Mouse (Mus musculus) stomach, postnatal 0 days (tissue): ENCODE measurements around the gene Adad2. TPM values are rescaled to one million over a fixed set of nuclear protein-coding genes. Genes with fewer than 3 reads are reported as not detected.
A peak's percentile ranks its signal among the peaks of the same experiment; 100 is the strongest.

ENCODE experiments used
- ATAC-seq: fragments of 200-750 bp; cut with Nextera tagmentation; 2 replicates; pipeline ENCODE4 v1.8.0; 2017; ENCODE audit not compliant: low FRiP score, low TSS enrichment
- DNase-seq: peaks from one replicate; pipeline ENCODE4 v3.0.0-alpha.2; 2016; ENCODE audit warnings: low spot score
- H3K27ac ChIP-seq: fragments of 300-500 bp; sonication (generic); replicated peaks from 2 replicates; pipeline ENCODE4 v1.5.1; 2014; ENCODE audit warnings: mild to moderate bottlenecking, control low read depth
- H3K27me3 ChIP-seq: fragments of 300-500 bp; sonication (generic); 2 replicates; pipeline ENCODE4 v1.6.1; 2014; ENCODE audit warnings: low read length; ENCODE audit not compliant: control insufficient read depth, insufficient read depth
- H3K36me3 ChIP-seq: fragments of 300-500 bp; sonication (generic); 2 replicates; pipeline ENCODE4 v1.6.1; 2014; ENCODE audit warnings: low read length, mixed read lengths; ENCODE audit not compliant: control insufficient read depth, insufficient read depth
- H3K4me1 ChIP-seq: fragments of 300-500 bp; sonication (generic); replicated peaks from 2 replicates; pipeline ENCODE4 v1.6.1; 2014; ENCODE audit warnings: antibody characterized with exemption; ENCODE audit not compliant: control insufficient read depth, insufficient read depth
- H3K4me2 ChIP-seq: fragments of 300-500 bp; sonication (generic); replicated peaks from 2 replicates; pipeline ENCODE4 v1.6.1; 2014; ENCODE audit warnings: low read depth, mild to moderate bottlenecking, control low read depth, moderate library complexity
- H3K4me3 ChIP-seq: fragments of 300-500 bp; sonication (generic); 2 replicates; pipeline ENCODE4 v1.5.1; 2014; ENCODE audit warnings: low read depth, low read length, control low read depth
- H3K9ac ChIP-seq: fragments of 300-500 bp; sonication (generic); 2 replicates; pipeline ENCODE4 v1.6.1; 2014; ENCODE audit warnings: mild to moderate bottlenecking, low read length, control low read depth, mixed read lengths
- H3K9me3 ChIP-seq: fragments of 300-500 bp; sonication (generic); 2 replicates; pipeline ENCODE4 v1.6.1; 2016; ENCODE audit warnings: low read length; ENCODE audit not compliant: control insufficient read depth
- CTCF ChIP-seq: IDR thresholded peaks from 2 replicates; pipeline ENCODE4 v1.5.1; 2016; ENCODE audit warnings: antibody characterized with exemption, low read depth, mild to moderate bottlenecking, moderate library complexity
- EP300 ChIP-seq: optimal IDR thresholded peaks from 2 replicates; pipeline ENCODE3; 2016; ENCODE audit warnings: antibody characterized with exemption
- WGBS: fragments of 180-500 bp; shearing (Covaris S2); extraction: QIAGEN DNeasy Blood & Tissue Kit; methylation state at CpG from one replicate; pipeline ENCODE4 v1.1.7; 2014; 5-methylcytosine and 5-hydroxymethylcytosine counted together
- polyA plus RNA-seq: library from polyadenylated mRNA; unstranded; fragments of >200 nt; fragmentation: Nextera tagmentation; extraction: Ambion mirVana; gene quantifications from 2 replicates; pipeline ENCODE4 v1.2.1, GENCODE M21; 2015

Gene Adad2
- polyA plus RNA-seq, 1 experiment from 2014 or later, result not detected

GRCm38 (mm10) chr8:119603771-119604170, 8.8 kb upstream of the Adad2 start:
- Histone ChIP-seq H3K4me1 (no peaks in the 10 kb centered on the region), H3K4me3 (no peak overlapping the region), H3K27me3 (no peaks in the 10 kb centered on the region), H3K4me2 (peak overlapping the region; percentile 72), H3K27ac (no peak overlapping the region), H3K9me3 (no peaks in the 10 kb centered on the region), H3K36me3 (peaks cover 17% of the 10 kb centered on the region), H3K9ac (0 out of 2 replicates have a peak overlapping the region, but pooled peaks have one; percentile 77)
- TF ChIP-seq EP300 (no peak), CTCF (no peak)
- no peak for DNase-seq
- no peak for ATAC-seq
- 93% methylated on average over 4 of the region's 4 CpGs for WGBS

- Histone ChIP-seq H3K4me2 (peak overlapping the region; percentile 72), H3K9me3 (peaks cover 3% of the 10 kb centered on the region; the same call in 1 of the 2 replicates), H3K27ac (peak overlapping the region; percentile 70), H3K4me3 (peak overlapping the region; percentile 64), H3K9ac (peak overlapping the region; percentile 77), H3K27me3 (no peaks in the 10 kb centered on the region), H3K4me1 (no peaks in the 10 kb centered on the region), H3K36me3 (peaks cover 15% of the 10 kb centered on the region)
- TF ChIP-seq EP300 (no peak), CTCF (no peak)
- DNase-seq (no peak), ATAC-seq (peak; percentile 8; the same call in 1 of the 2 replicates)
- 27% methylated on average over 12 of the region's 12 CpGs for WGBS
These were observed 8.1 kb upstream of the Adad2 start for GRCm38 (mm10) chr8:119604398-119604803.

GRCm38 (mm10) chr8:119604996-119605395, 7.6 kb upstream of the Adad2 start, which contains the start of gene Taf1c:
Gene Taf1c (minus strand): TSS chr8:119605222.
- Histone ChIP-seq H3K27ac (peak within 1 kb of the TSS; percentile 70), H3K9ac (peak within 1 kb of the TSS; percentile 77), H3K36me3 (peaks cover 13% of the 10 kb centered on the region; the same call in 1 of the 2 replicates), H3K27me3 (no peaks in the 10 kb centered on the region), H3K4me1 (no peaks in the 10 kb centered on the region), H3K4me3 (peak within 1 kb of the TSS; percentile 64), H3K9me3 (peaks cover 3% of the 10 kb centered on the region; the same call in 1 of the 2 replicates), H3K4me2 (peak within 1 kb of the TSS; percentile 72)
- DNase-seq (peak; percentile 94), ATAC-seq (peak; percentile 92)
- WGBS, result 0% methylated on average over 23 of the region's 23 CpGs
- TF ChIP-seq CTCF (peak; percentile 93), EP300 (no peak)

DNA sequence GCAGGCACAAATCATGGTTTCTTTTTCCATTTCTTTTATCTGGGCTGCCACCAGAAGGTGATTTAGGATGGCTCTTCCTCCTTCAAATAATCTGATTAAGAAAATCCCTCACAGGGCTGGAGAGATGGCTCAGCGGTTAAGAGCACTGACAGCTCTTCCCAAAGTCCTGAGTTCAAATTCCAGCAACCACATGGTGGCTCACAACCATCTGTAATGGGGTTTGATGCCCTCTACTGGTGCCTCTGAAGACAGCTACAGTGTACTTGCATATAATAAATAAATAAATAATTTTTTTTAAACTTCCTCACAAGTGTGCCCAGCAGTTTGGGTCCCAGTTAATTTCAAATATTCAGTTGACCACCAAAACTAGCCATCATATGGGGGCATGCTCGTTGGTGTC, 6.3 kb upstream of the Adad2 start:
- TF ChIP-seq CTCF, result peak; percentile 56
- no peak for TF ChIP-seq EP300
- Histone ChIP-seq H3K27ac (no peak overlapping the region), H3K4me3 (no peak overlapping the region), H3K9me3 (peaks cover 3% of the 10 kb centered on the region; the same call in 1 of the 2 replicates), H3K4me2 (no peak overlapping the region), H3K9ac (no peak overlapping the region), H3K4me1 (no peaks in the 10 kb centered on the region), H3K27me3 (no peaks in the 10 kb centered on the region), H3K36me3 (peaks cover 4% of the 10 kb centered on the region; the same call in 1 of the 2 replicates)
- WGBS, result 78% methylated on average over 2 of the region's 2 CpGs
- DNase-seq (no peak), ATAC-seq (no peak)

DNA sequence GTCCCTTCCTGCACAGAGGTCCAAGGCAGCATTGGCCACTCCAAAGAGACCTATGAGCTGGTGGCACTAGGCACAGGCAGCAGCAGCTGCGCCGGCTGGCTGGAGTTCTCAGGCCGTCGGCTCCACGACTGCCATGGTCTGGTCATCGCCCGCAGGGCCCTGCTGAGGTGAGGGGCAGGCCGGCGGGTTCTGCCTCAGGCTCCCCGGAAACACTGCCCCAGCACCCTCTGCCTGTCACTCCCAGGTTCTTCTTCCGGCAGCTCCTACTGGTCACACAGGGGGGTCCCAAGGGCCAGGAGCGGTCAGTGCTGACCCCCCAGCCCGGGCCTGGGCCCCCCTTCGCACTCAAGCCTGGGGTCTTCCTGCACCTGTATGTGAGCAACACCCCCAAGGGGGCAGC, 2.5 kb downstream of the Adad2 start:
- no peak overlapping the region for H3K4me3 ChIP-seq
- 89% methylated on average over 11 of the region's 14 CpGs for WGBS
- H3K9ac ChIP-seq, result no peak overlapping the region
- H3K27me3 ChIP-seq, result no peaks in the 10 kb centered on the region
- TF ChIP-seq CTCF (no peak), EP300 (no peak)
- H3K9me3 ChIP-seq, result no peaks in the 10 kb centered on the region
- H3K4me1 ChIP-seq, result no peaks in the 10 kb centered on the region
- no peak for ATAC-seq
- no peak overlapping the region for H3K27ac ChIP-seq
- H3K4me2 ChIP-seq, result no peak overlapping the region
- no peaks in the 10 kb centered on the region for H3K36me3 ChIP-seq
- DNase-seq, result no peak

DNA sequence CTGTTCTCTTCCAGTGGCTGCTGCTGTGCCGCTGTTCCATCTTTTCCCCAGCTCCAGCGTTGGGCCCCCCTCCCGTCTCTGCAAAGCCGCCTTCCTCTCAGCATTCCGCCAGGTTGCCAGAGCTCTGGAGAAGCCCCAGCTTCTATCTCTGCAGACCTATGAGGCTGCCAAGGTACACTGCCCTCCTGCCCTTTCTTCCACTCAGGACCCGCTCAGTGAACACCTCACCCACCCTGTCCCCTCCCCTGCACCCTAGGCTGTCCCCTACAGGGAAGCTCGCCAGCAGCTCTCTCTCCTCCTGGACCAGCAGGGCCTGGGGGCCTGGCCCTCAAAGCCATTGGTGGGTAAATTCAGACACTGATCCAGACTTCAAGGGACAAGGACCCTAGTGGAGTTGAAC, 3.8 kb downstream of the Adad2 start:
- Histone ChIP-seq H3K9ac (no peak overlapping the region), H3K4me3 (no peak overlapping the region), H3K4me2 (no peak overlapping the region), H3K9me3 (no peaks in the 10 kb centered on the region), H3K36me3 (no peaks in the 10 kb centered on the region), H3K27me3 (no peaks in the 10 kb centered on the region), H3K27ac (no peak overlapping the region), H3K4me1 (no peaks in the 10 kb centered on the region)
- DNase-seq, result no peak
- WGBS, result 92% methylated on average over 5 of the region's 7 CpGs
- no peak for ATAC-seq
- TF ChIP-seq EP300 (no peak), CTCF (no peak)
